9 mouse cellular contexts compared by ENCODE assay signal in genomic region chr5:121236171-121236570, GRCm38 (mm10). TPM values are rescaled to one million over a fixed set of nuclear protein-coding genes. Genes with fewer than 3 reads are reported as not detected.
DNase-seq lines count a peak whose midpoint lies in the region; ATAC-seq lines count a peak whose summit lies in the region.
"Had no signal": no experiment of that assay in that cellular context is flagged by ENCODE, and none has a peak within 500 bp of the region (broad histone marks: within the 10 kb centered on the region; RNA-seq: fewer than 3 reads in every experiment).

No protein-coding gene starts in this region.

- peaks cover 42% of the 10 kb centered on the region for H3K4me1 ChIP-seq in liver, embryonic 11.5 days (replicated peaks; ENCODE audit: control insufficient read depth, insufficient read depth, low read length)

- WGBS in liver, embryonic 11.5 days = 32% methylated on average over 5 of the region's 5 CpGs

- H3K4me2 ChIP-seq in liver, embryonic 11.5 days = peak overlapping the region; percentile 57

- peak overlapping the region; percentile 95 for H3K27ac ChIP-seq in liver, embryonic 11.5 days (ENCODE audit: low read depth, low read length)

- no peaks in the 10 kb centered on the region for H3K9me3 ChIP-seq in liver, embryonic 11.5 days (ENCODE audit: control insufficient read depth, low read length)

- DNase-seq in cerebellum, adult 11-12 months = peak; percentile 56
- DNase-seq in cerebellum, postnatal 10 days = no peak
- DNase-seq in 416B (ENCODE audit: low read depth) = peak; percentile 96
- DNase-seq in frontal cortex, postnatal 36 days (ENCODE audit: low spot score in 2 of 2) = peak; percentile 43 to 66
- no peak for DNase-seq in liver, embryonic 11.5 days (ENCODE audit: low spot score)
- no peak for DNase-seq in urinary bladder, adult 18-20 months (ENCODE audit: low spot score in 2 of 2)
- no peak for DNase-seq in gastrocnemius, postnatal 36 days
- no peak for DNase-seq in adrenal gland, postnatal 10 days
- DNase-seq: lung, postnatal 4 days had no signal

- peak overlapping the region; percentile 57 for H3K9ac ChIP-seq in liver, embryonic 11.5 days (ENCODE audit: low read depth, low read length)

- intact Hi-C loops in gastrocnemius, postnatal 36 days (cut with DNase I) = no loop called here

- no peaks in the 10 kb centered on the region for H3K36me3 ChIP-seq in liver, embryonic 11.5 days (ENCODE audit: control insufficient read depth, insufficient read depth, low read length)

- peak; percentile 97 for ATAC-seq in liver, embryonic 11.5 days (replicated peaks; ENCODE audit: low FRiP score)

- H3K27me3 ChIP-seq in liver, embryonic 11.5 days (replicated peaks; ENCODE audit: control insufficient read depth, insufficient read depth, low read length) = no peaks in the 10 kb centered on the region

- no peak overlapping the region; the same call in 1 of the 2 replicates for H3K4me3 ChIP-seq in liver, embryonic 11.5 days (ENCODE audit: low read depth, low read length)

RNA-seq across cellular contexts. Expression of gene Hectd4, which starts 16.2 kb away (rescaled TPM):
- polyA plus RNA-seq in liver, embryonic 11.5 days (2014; fragmentation: Nextera tagmentation; extraction: Ambion mirVana) = 11.8 and 16.3 TPM in 2 replicates
- 10 to 100 TPM; 10.9 to 12.1 TPM for total RNA-seq in gastrocnemius, postnatal 36 days (2021)
- total RNA-seq in adrenal gland, postnatal 10 days (2021) = 10 to 100 TPM; 18.7 to 27.8 TPM

RNA-seq across cellular contexts. Expression of gene Rpl6, which starts 31.9 kb away (rescaled TPM):
- polyA plus RNA-seq in liver, embryonic 11.5 days (2014; fragmentation: Nextera tagmentation; extraction: Ambion mirVana) = 959 and 1,036 TPM in 2 replicates
- total RNA-seq in gastrocnemius, postnatal 36 days (2021) = 100 to 1,000 TPM; 382 to 446 TPM
- 1,000 to 10,000 TPM; 1,004 to 1,027 TPM for total RNA-seq in adrenal gland, postnatal 10 days (2021)

RNA-seq across cellular contexts. Expression of gene Ptpn11, which starts 45.0 kb away (rescaled TPM):
- 21.5 TPM in 2 replicates for polyA plus RNA-seq in liver, embryonic 11.5 days (2014; fragmentation: Nextera tagmentation; extraction: Ambion mirVana)
- total RNA-seq in gastrocnemius, postnatal 36 days (2021) = 10 to 100 TPM; 59.1 to 77.7 TPM
- 10 to 100 TPM; 85.8 to 88.5 TPM for total RNA-seq in adrenal gland, postnatal 10 days (2021)

Comparison
In these comparisons a context has a peak if more than half of its experiments do, and no peak if none do; other contexts are left out.
1. DNase-seq: peak in cerebellum, adult 11-12 months (single experiment), 416B (single experiment) and frontal cortex, postnatal 36 days (2 of 2); none in cerebellum, postnatal 10 days (0 of 2), liver, embryonic 11.5 days (single experiment), urinary bladder, adult 18-20 months (0 of 2), gastrocnemius, postnatal 36 days (0 of 2) and adrenal gland, postnatal 10 days (single experiment).